Mouse (Mus musculus) CD4-positive, CD25-positive, alpha-beta regulatory T cell, adult 2 months (primary cell): ENCODE measurements at regions not wholly inside any gene's neighbourhood (a gene's known extent, or its start where the extent isn't known, plus 50 kb on each side); places are given as distances from the start of the nearest gene placed in this dataset.
A peak's percentile ranks its signal among the peaks of the same experiment; 100 is the strongest.

Experiments
- DNase-seq: peaks from one replicate; pipeline ENCODE4 v3.0.0-alpha.2; 2012; ENCODE audit warnings: low read depth, low spot score

GRCm38 (mm10) chr10:125725681-125726139 lies 240.3 kb upstream of the Lrig3 start:
- no peak for DNase-seq

- DNase-seq, result no peak
Measured at GRCm38 (mm10) chr10:125726546-125726945, 239.4 kb upstream of the Lrig3 start.

DNA sequence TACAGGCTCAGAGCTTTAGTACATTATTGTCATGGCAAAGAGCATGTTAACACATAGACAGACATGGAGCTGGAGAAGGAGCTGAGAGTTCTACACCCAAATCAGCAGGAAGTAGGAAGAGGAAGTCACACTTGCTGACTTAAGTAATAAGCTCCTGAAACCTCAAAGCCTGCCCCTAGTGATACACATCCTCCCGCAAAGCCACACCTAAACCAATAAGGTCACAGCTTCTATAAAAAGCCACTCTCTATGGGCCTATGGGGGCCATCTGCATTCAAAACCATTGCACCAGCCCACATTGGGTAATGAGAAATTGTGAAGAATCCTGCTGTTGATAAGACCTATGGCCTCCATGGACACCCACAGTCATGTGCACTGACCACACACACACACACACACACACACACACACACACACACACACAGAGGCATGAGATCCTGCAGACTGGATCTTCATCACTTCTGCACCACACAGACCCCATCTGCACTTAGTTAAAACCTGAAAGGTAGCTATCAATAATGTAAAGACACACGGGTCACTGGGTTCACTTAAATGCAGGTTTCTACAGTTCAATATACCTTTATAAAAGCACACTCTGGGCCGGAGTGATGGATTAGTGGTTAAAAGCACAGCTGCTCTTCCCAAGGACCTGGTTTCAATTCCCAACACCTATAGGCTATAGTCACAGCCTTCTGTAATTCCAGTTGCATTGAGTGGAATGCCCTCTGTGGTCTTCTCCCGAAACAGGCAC lies 230.0 kb upstream of the Lrig3 start:
- no peak for DNase-seq

DNA sequence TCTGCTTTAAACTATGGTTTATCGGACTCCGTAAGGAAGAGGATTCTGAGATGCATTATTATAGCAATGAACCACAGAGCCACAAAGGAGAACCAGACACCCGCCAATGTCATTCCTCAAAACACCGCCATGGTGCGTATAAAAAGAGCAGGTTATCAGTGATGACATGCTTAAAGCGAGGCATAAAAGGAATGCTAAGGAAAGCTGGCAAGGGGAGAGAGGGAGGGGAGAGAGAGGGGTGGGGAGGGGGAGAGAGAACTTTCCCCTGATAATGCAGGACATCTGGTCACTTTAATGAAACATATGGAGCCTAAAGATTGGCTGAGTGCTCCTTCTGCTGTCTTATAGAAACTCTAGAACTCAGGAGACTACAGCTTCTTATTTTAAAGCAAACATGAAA lies 222.8 kb upstream of the Lrig3 start:
- DNase-seq, result no peak

- DNase-seq, result no peak
Measured at GRCm38 (mm10) chr10:125749031-125749585, 216.9 kb upstream of the Lrig3 start.

DNA sequence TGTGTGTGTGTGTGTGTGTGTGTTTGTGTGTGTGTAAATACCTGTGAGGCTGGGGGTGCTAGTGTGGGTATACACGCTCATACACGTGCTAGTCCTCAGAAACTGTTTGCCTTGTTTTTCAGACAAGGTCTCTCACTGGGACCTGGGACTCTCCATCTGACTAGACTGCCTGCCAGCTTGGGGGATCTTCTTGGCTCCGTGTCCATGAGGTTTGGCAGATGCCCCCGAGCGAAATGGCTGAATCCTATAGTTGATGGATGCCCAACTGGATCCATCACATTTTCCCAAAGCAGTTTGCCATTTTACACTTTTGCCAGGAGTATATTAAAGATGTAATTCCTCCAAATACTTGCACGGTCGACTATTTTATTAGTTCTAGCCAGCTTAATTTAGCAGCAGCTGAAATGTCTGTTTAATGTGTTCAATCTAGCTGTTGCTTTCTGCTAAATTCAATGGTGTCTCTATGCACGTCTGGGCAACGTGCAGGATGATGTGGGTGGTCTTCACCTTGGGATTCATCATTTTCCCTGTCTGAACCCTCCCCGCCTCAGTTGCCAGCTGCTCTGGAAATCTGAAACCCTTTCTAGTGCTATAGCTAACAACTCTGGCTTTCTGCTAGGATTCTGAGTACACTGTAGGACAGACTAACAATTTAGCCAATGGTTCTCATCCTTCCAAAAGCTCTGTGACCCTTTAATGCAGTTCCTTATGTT lies 213.3 kb upstream of the Lrig3 start:
- no peak for DNase-seq

DNA sequence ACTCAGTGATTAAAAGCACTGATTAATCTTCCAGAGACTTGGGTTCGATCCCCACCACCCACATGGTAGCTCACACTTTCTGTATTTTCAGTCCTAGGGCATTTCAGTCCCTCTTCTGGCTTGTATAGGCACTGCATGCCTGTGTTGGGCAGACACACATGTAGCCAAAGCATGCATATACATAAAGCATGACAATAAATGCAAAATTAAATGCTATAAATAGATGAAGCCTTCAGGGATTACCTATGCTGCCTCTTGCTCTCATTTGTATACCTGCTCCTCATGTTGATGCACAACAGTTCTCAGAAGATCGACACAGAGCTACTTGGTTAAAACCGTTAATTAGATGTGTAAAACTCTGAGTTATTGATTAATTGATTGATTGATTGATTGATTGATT lies 206.8 kb upstream of the Lrig3 start:
- DNase-seq, result no peak

- DNase-seq, result no peak
Measured at GRCm38 (mm10) chr10:125762367-125763068, 203.4 kb upstream of the Lrig3 start.

- peak; percentile 1 for DNase-seq
Measured at GRCm38 (mm10) chr10:125764402-125765102, 201.4 kb upstream of the Lrig3 start.

DNA sequence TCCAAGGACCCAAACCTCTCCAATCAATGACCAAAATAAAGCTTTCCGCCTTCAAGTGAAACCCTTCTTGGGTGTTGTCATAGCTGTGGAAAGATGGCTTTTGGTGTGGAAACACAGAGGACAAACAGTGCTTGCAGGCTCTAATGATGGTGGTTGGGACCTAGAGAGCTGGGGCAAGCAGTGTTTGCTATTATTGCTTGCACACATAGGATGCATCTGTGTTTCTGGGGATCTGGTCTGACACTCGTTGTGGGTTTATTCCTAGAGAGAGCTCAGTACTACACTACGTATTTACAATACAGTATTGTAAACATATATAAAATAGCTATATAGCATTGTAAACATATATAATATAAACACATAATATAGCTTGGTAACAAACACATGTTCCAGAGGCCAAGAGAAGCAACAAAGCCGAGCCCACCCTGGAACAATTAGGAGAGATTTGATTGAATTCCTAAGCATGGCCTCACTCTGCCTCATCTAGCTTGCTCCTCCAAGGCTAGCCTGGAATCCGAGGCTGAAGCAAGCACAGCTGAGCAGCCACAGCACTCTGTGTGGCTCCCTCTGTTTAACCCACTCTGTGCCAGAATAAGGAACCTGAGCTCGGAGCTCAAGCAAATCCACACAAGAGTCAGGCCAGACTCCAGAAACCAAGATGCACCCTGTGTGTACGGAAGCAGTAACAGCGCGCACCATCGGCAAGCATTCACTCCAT lies 200.7 kb upstream of the Lrig3 start:
- no peak for DNase-seq

GRCm38 (mm10) chr10:125768281-125768680 lies 197.7 kb upstream of the Lrig3 start:
- no peak for DNase-seq

DNA sequence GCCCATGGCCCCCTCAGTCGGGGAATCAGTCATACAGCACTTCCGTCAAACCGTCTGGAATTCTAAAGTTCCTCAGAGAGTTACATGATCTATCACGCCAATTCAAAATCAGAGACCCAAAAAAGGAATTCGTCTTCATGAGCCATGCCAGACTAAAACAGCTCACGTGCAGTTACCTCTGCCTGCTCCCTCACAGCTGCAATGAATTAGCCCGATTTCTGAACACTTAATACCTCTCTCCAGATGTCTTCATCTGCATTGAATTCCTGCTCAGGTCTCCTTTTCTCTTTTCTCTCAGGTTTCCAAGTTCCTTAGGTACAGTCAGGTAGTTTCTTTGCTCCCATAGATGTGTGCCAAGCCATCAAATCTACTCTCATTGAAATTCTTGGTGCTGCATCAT lies 192.4 kb upstream of the Lrig3 start:
- no peak for DNase-seq

DNA sequence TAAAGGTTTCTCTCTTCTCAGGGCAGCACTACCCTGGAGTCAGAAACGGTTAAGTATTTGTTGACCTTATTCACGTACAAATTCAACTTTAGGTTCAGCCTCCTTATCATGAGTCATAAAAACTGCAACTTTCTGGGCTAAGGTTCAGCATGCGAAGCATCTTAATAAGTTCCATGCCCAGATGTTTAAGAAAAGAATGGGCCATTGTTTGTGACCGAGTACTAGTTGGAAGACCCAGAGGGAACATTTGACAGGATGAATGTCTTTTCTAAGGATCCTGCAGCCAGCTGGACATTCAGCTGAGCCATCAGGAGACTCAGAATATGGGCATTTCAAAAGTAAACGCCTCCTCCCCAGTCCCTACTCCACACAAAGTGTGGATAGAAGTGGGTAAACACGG lies 183.5 kb upstream of the Lrig3 start:
- DNase-seq, result no peak

GRCm38 (mm10) chr10:125784896-125785295 lies 181.1 kb upstream of the Lrig3 start:
- no peak for DNase-seq

- DNase-seq, result no peak
Measured at GRCm38 (mm10) chr10:125785448-125786196, 180.3 kb upstream of the Lrig3 start.

DNA sequence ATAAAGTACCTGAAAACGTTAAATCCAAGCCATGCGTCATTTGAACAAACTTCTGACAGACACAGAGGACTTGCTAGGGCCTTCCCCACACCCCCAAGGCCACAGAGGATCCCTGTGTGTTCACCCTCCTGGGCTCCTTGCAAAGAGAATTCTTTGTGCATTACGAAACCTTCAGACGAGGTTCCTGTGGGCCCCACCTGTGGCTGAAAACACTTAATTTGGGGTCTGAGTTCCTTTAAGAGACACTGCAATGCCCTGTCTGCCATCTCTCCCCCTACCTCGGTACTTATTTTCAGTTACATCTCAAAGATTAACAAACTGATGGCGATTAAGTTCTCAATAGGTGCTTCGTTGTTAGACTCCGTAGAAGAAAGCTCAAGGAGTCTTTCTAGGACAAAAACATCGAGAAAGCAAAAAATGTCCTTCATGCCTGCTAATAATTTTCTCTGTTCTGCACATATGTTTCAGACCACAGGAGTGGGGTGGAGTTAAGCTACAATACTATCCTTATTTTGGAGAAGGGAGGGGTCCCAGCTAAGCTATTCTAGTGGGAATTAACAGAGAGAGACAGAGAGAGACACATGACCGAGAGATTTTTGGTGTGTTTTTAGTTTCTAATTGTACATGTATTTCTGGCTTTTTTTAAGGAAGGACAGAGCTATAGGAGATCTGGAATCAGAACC lies 179.6 kb upstream of the Lrig3 start:
- DNase-seq, result no peak

DNA sequence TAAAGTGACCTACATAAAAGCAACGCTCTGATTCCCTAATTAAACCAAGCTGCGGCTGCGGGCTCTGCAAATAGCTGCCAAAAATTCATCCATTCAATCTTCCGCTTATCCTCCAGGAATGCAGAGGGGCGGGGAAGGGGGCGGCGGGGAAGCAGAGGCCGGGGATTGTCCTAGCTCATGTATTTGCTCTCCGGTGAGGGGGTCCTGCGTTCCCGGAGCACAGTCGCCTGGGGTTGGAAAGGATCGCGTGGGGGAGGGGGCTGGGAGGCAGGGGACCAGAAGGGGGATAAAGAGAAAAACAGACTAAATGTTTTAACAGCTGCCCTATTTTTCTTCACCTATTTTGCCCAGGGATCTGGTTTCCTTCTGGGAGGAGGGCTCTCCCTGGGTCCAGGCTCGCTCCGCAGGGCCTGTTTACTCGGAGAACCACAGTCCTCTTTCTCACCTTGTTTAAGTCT lies 179.1 kb upstream of the Lrig3 start:
- DNase-seq, result no peak

- DNase-seq, result no peak
Measured at GRCm38 (mm10) chr10:125787441-125788060, 178.4 kb upstream of the Lrig3 start.

- no peak for DNase-seq
Measured at GRCm38 (mm10) chr10:125788262-125788661, 177.7 kb upstream of the Lrig3 start.
